Comparison of ENCODE assay signal across 28 mouse cellular contexts in genomic region chr15:23566886-23567655, GRCm38 (mm10).
DNase-seq lines count a peak whose midpoint lies in the region; ATAC-seq and TF ChIP-seq lines count a peak whose summit lies in the region.
"Had no signal": no experiment of that assay in that cellular context is flagged by ENCODE, and none has a peak within 500 bp of the region (broad histone marks: within the 10 kb centered on the region; RNA-seq: fewer than 3 reads in every experiment).

No protein-coding gene starts in this region.

- 55% methylated on average over 3 of the region's 3 CpGs for WGBS in forebrain, embryonic 16.5 days
- WGBS in forebrain, postnatal 0 days: 46% methylated on average over 3 of the region's 3 CpGs
- 63% methylated on average over 3 of the region's 3 CpGs for WGBS in heart, embryonic 10.5 days

- peak; percentile 52; the same call in 1 of the 2 replicates for ATAC-seq in forebrain, embryonic 16.5 days
- no peak for ATAC-seq in forebrain, postnatal 0 days
- ATAC-seq: intestine, embryonic 16.5 days had no signal

- H3K27ac ChIP-seq in forebrain, embryonic 16.5 days (ENCODE audit: low read length): no peak overlapping the region
- no peak overlapping the region for H3K27ac ChIP-seq in forebrain, postnatal 0 days (ENCODE audit: low read depth, low read length)
- H3K27ac ChIP-seq in heart, embryonic 10.5 days: no peak overlapping the region
- H3K27ac ChIP-seq: embryonic facial prominence, embryonic 15.5 days; forebrain, embryonic 12.5 days; gastrocnemius, adult 2 months; heart, adult 2 months; heart, embryonic 13.5 days; kidney, postnatal 0 days; limb, embryonic 12.5 days; lung, embryonic 15.5 days; neural tube, embryonic 13.5 days; stomach, embryonic 15.5 days had no signal

- H3K9ac ChIP-seq in forebrain, embryonic 16.5 days (replicated peaks; ENCODE audit: low read depth, low read length): no peak overlapping the region
- no peak overlapping the region for H3K9ac ChIP-seq in forebrain, postnatal 0 days
- H3K9ac ChIP-seq: embryonic facial prominence, embryonic 15.5 days; forebrain, embryonic 12.5 days; heart, embryonic 13.5 days; limb, embryonic 12.5 days; lung, embryonic 15.5 days; neural tube, embryonic 13.5 days; stomach, embryonic 15.5 days had no signal

- H3K4me1 ChIP-seq in forebrain, embryonic 16.5 days (replicated peaks; ENCODE audit: control insufficient read depth, insufficient read depth, low read length): no peaks in the 10 kb centered on the region
- no peaks in the 10 kb centered on the region for H3K4me1 ChIP-seq in forebrain, postnatal 0 days (ENCODE audit: insufficient read depth)
- H3K4me1 ChIP-seq in heart, embryonic 10.5 days: no peaks in the 10 kb centered on the region
- H3K4me1 ChIP-seq: embryonic facial prominence, embryonic 15.5 days; forebrain, embryonic 12.5 days; heart, embryonic 13.5 days; limb, embryonic 12.5 days; lung, embryonic 15.5 days; neural tube, embryonic 13.5 days; stomach, embryonic 15.5 days had no signal

- H3K36me3 ChIP-seq in forebrain, embryonic 16.5 days (ENCODE audit: control insufficient read depth, insufficient read depth): no peaks in the 10 kb centered on the region
- no peaks in the 10 kb centered on the region for H3K36me3 ChIP-seq in forebrain, postnatal 0 days (ENCODE audit: insufficient read depth)
- H3K36me3 ChIP-seq in heart, embryonic 10.5 days: no peaks in the 10 kb centered on the region
- H3K36me3 ChIP-seq: embryonic facial prominence, embryonic 15.5 days; forebrain, embryonic 12.5 days; G1E; heart, embryonic 13.5 days; limb, embryonic 12.5 days; lung, embryonic 15.5 days; neural tube, embryonic 13.5 days; stomach, embryonic 15.5 days had no signal

- no peaks in the 10 kb centered on the region for H3K9me3 ChIP-seq in forebrain, embryonic 16.5 days (ENCODE audit: control insufficient read depth, low read length)
- H3K9me3 ChIP-seq in forebrain, postnatal 0 days (ENCODE audit: low read length): no peaks in the 10 kb centered on the region
- peaks cover 2% of the 10 kb centered on the region; the same call in 1 of the 2 replicates for H3K9me3 ChIP-seq in heart, embryonic 10.5 days
- H3K9me3 ChIP-seq: embryonic facial prominence, embryonic 15.5 days; heart, embryonic 13.5 days; limb, embryonic 12.5 days; lung, embryonic 15.5 days; stomach, embryonic 15.5 days had no signal

- H3K4me3 ChIP-seq in forebrain, embryonic 16.5 days (replicated peaks; ENCODE audit: low read length): no peak overlapping the region
- H3K4me3 ChIP-seq in forebrain, postnatal 0 days (ENCODE audit: low read depth, low read length): no peak overlapping the region
- H3K4me3 ChIP-seq in heart, embryonic 10.5 days: no peak overlapping the region
- H3K4me3 ChIP-seq: embryonic facial prominence, embryonic 15.5 days; forebrain, embryonic 12.5 days; gastrocnemius, adult 2 months; heart, adult 2 months; heart, embryonic 13.5 days; limb, embryonic 12.5 days; lung, embryonic 15.5 days; neural tube, embryonic 13.5 days; stomach, embryonic 15.5 days had no signal

- H3K27me3 ChIP-seq in forebrain, embryonic 16.5 days (replicated peaks; ENCODE audit: control insufficient read depth, insufficient read depth, low read length): no peaks in the 10 kb centered on the region
- H3K27me3 ChIP-seq in forebrain, postnatal 0 days (ENCODE audit: insufficient read depth, low read length): no peaks in the 10 kb centered on the region
- H3K27me3 ChIP-seq in heart, embryonic 10.5 days (ENCODE audit: insufficient read depth, poor library complexity, severe bottlenecking): no peaks in the 10 kb centered on the region
- H3K27me3 ChIP-seq: embryonic facial prominence, embryonic 15.5 days; forebrain, embryonic 12.5 days; heart, embryonic 13.5 days; limb, embryonic 12.5 days; lung, embryonic 15.5 days; neural tube, embryonic 13.5 days; stomach, embryonic 15.5 days had no signal

- TF ChIP-seq CTCF in forebrain, postnatal 0 days (IDR thresholded peaks at IDR 0.05; ENCODE audit: low read depth): no peak

- DNase-seq in forebrain, postnatal 0 days: no peak
- DNase-seq in brain, adult 2 months (ENCODE audit: low read depth, low spot score): peak; percentile 97
- DNase-seq in cerebellum, adult 11-12 months: peak; percentile 92
- peak; percentile 93 for DNase-seq in cerebellum, adult 9-11 months
- no peak for DNase-seq in ovary, postnatal 14 days (ENCODE audit: low spot score)
- no peak for DNase-seq in urinary bladder, postnatal 25 days (ENCODE audit: low spot score)
- no peak for DNase-seq in heart, embryonic 10.5 days (ENCODE audit: low spot score)
- DNase-seq: adrenal gland, adult 8-10 months; gastrocnemius, adult 2 months; gastrocnemius, postnatal 36 days; heart, adult 2 months; heart, postnatal 10 days; kidney, adult 8-10 months; layer of hippocampus, adult 9-11 months; lung, postnatal 36 days had no signal

- H3K4me2 ChIP-seq in forebrain, embryonic 16.5 days (ENCODE audit: low read length): no peak overlapping the region
- no peak overlapping the region for H3K4me2 ChIP-seq in forebrain, postnatal 0 days (ENCODE audit: low read depth)
- H3K4me2 ChIP-seq: embryonic facial prominence, embryonic 15.5 days; forebrain, embryonic 12.5 days; heart, embryonic 13.5 days; limb, embryonic 12.5 days; liver, embryonic 11.5 days; lung, embryonic 15.5 days; midbrain, embryonic 11.5 days; neural tube, embryonic 13.5 days; stomach, embryonic 15.5 days had no signal

Comparison
In these comparisons a context has a peak if more than half of its experiments do, and no peak if none do; other contexts are left out.
1. DNase-seq: peak in brain, adult 2 months (single experiment), cerebellum, adult 11-12 months (single experiment) and cerebellum, adult 9-11 months (single experiment); none in forebrain, postnatal 0 days (single experiment), ovary, postnatal 14 days (single experiment), urinary bladder, postnatal 25 days (single experiment) and heart, embryonic 10.5 days (single experiment).